In the genomic region with DNA sequence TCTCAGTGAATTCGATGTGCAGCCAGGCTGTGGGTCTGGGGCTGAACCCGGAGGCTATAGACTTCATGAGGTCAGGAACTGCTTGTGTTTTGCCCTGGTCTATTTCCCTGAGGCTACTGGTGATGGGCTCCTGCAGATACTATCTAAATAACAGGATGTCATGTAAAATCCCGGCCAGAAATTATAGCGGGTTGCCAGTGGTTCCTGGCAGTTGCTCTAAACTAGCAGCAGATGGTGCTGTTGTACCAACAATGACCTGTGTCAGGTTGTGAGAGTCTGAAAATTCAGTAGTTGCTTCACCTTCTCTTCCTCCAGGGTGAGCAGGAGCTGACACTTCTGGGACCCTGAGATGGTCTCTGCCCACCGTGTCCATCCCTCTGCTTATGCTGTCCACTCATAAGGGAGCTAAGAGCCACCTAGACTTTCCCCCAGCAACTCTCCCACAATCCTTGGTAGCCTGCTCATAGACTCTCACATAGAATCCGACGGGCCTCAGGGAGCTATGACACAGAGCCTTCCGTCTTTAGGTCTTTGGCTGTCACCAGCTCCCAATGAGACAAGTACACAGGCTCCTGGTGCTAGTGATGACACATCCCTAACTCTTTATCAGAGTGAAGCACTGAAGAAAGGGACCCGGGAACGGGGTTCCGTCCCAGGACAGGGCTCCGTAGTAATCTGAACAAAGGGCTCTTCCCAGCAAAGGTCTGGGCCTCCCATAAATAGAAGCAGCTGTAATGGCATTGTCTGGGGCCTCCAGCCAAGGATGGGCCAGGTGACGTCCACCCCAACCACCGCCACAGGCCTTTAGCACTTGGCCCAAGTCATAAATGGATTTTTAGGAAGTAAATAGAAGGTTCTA, we compare ENCODE assay signal across 8 mouse cellular contexts.
A peak's percentile ranks its signal among the peaks of the same experiment; 100 is the strongest.
DNase-seq lines count a peak whose midpoint lies in the region; ATAC-seq and TF ChIP-seq lines count a peak whose summit lies in the region.

No protein-coding gene starts in this region.

- no peak overlapping the region for H3K9ac ChIP-seq in limb, embryonic 11.5 days (ENCODE audit: low read length)
- H3K9ac ChIP-seq in midbrain, postnatal 0 days (replicated peaks; ENCODE audit: low read length, poor library complexity, severe bottlenecking): no peak overlapping the region

- no peaks in the 10 kb centered on the region for H3K27me3 ChIP-seq in kidney, adult 2 months (replicated peaks; ENCODE audit: control insufficient read depth, insufficient read depth, low read length)
- H3K27me3 ChIP-seq in limb, embryonic 11.5 days (ENCODE audit: control insufficient read depth, insufficient read depth, low read length): no peaks in the 10 kb centered on the region
- H3K27me3 ChIP-seq in midbrain, postnatal 0 days (ENCODE audit: insufficient read depth, low read length): no peaks in the 10 kb centered on the region

- no peaks in the 10 kb centered on the region for H3K9me3 ChIP-seq in limb, embryonic 11.5 days (ENCODE audit: control insufficient read depth, low read length)
- no peaks in the 10 kb centered on the region for H3K9me3 ChIP-seq in midbrain, postnatal 0 days (ENCODE audit: low read length)

- H3K27ac ChIP-seq in kidney, adult 2 months (ENCODE audit: insufficient read depth, low read depth, low read length): no peak overlapping the region
- H3K27ac ChIP-seq in limb, embryonic 11.5 days (replicated peaks; ENCODE audit: low read depth, low read length): no peak overlapping the region
- 0 out of 2 replicates have a peak overlapping the region, but pooled peaks have one; percentile 6 for H3K27ac ChIP-seq in midbrain, postnatal 0 days (ENCODE audit: low read depth, low read length)

- TF ChIP-seq POLR2A in kidney, adult 2 months (IDR thresholded peaks at IDR 0.05; ENCODE audit: low read depth, low read length): no peak

- H3K36me3 ChIP-seq in kidney, adult 2 months (ENCODE audit: control insufficient read depth, insufficient read depth, low read length): no peaks in the 10 kb centered on the region
- H3K36me3 ChIP-seq in limb, embryonic 11.5 days (ENCODE audit: control insufficient read depth, insufficient read depth, low read length): no peaks in the 10 kb centered on the region
- H3K36me3 ChIP-seq in midbrain, postnatal 0 days (ENCODE audit: insufficient read depth, low read length): peaks cover 17% of the 10 kb centered on the region

- peak; percentile 86 for ATAC-seq in CD4-positive, CD25-positive, alpha-beta regulatory T cell, adult 4 months
- ATAC-seq in limb, embryonic 11.5 days (ENCODE audit: insufficient number of reproducible peaks, low FRiP score, low TSS enrichment, low read depth): 0 out of 2 replicates have a peak, but pooled peaks have one; percentile 51
- ATAC-seq in midbrain, postnatal 0 days (ENCODE audit: low FRiP score): peak; percentile 59; the same call in 1 of the 2 replicates

- H3K4me3 ChIP-seq in kidney, adult 2 months (ENCODE audit: insufficient read depth, low read depth, low read length): no peak overlapping the region
- no peak overlapping the region for H3K4me3 ChIP-seq in limb, embryonic 11.5 days (ENCODE audit: low read depth, low read length)
- no peak overlapping the region for H3K4me3 ChIP-seq in midbrain, postnatal 0 days (ENCODE audit: low read depth, low read length)

- peak; percentile 21 for DNase-seq in adrenal gland, adult 8-10 months
- peak; percentile 41 for DNase-seq in embryo, embryonic 11.5 days (ENCODE audit: low read depth, low spot score)
- DNase-seq in heart, adult 9 months (ENCODE audit: low spot score in 2 of 2): peak; percentile 64 to 67
- DNase-seq in kidney, adult 2 months: peak; percentile 70
- peak; percentile 74 for DNase-seq in limb, embryonic 11.5 days (ENCODE audit: low spot score)
- peak; percentile 90 for DNase-seq in midbrain, postnatal 0 days (ENCODE audit: low spot score)
- peak; percentile 26 to 27 for DNase-seq in thymus, postnatal 36 days

- WGBS in kidney, adult 2 months: 63% methylated on average over 14 of the region's 14 CpGs
- WGBS in limb, embryonic 11.5 days: 66% methylated on average over 14 of the region's 14 CpGs
- WGBS in midbrain, postnatal 0 days: 60% methylated on average over 14 of the region's 14 CpGs

- TF ChIP-seq CTCF in kidney, adult 2 months (conservative IDR thresholded peaks at IDR 0.05; ENCODE audit: insufficient read depth, insufficient read length, low read depth, low read length): peak; percentile 82
- peak; percentile 92 for TF ChIP-seq CTCF in midbrain, postnatal 0 days (IDR thresholded peaks at IDR 0.05)

- no peak overlapping the region for H3K4me2 ChIP-seq in limb, embryonic 11.5 days (ENCODE audit: low read depth, severe bottlenecking)
- no peak overlapping the region for H3K4me2 ChIP-seq in midbrain, postnatal 0 days (ENCODE audit: low read depth, low read length, poor library complexity, severe bottlenecking)

- H3K4me1 ChIP-seq in kidney, adult 2 months (ENCODE audit: control insufficient read depth, insufficient read depth, low read length): no peaks in the 10 kb centered on the region
- no peaks in the 10 kb centered on the region for H3K4me1 ChIP-seq in limb, embryonic 11.5 days (ENCODE audit: control insufficient read depth, insufficient read depth, low read length)
- no peaks in the 10 kb centered on the region for H3K4me1 ChIP-seq in midbrain, postnatal 0 days (ENCODE audit: insufficient read depth, low read length)

Comparison
In these comparisons a context has a peak if more than half of its experiments do, and no peak if none do; other contexts are left out.
1. DNase-seq: peak in every context shown above with its lines; median percentile 90 in midbrain, postnatal 0 days; 74 in limb, embryonic 11.5 days; 70 in kidney, adult 2 months; 66 in heart, adult 9 months; 41 in embryo, embryonic 11.5 days; 26 in thymus, postnatal 36 days; 21 in adrenal gland, adult 8-10 months.